Mouse (Mus musculus) kidney, postnatal 14 days (tissue): ENCODE measurements around the gene Lamc2.

Source experiments
- DNase-seq: peaks from one replicate; pipeline ENCODE4 v3.0.0; 2022; ENCODE audit warnings: mixed read lengths

Gene Lamc2

DNA sequence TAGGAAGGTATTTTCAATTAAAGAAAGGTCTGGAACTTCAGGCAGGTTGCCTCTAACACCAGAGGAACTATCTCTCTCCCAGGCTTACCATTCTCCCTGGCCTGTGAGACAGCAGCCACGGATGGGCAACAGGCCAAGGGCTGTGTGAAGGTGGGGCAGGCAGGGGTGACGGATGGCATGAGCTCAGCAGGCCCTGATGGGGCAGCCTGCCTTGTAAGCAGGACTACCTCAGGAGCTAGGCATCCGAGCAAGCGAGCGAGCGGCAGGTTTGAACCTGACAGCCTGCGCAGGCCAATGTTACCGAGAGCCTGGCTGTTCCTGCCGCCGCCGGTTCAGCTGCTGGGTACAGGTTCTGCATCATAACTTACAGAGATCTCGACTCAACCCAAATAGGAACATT is 11.4 kb downstream of the Lamc2 start:
- peak; percentile 83 for DNase-seq

DNA sequence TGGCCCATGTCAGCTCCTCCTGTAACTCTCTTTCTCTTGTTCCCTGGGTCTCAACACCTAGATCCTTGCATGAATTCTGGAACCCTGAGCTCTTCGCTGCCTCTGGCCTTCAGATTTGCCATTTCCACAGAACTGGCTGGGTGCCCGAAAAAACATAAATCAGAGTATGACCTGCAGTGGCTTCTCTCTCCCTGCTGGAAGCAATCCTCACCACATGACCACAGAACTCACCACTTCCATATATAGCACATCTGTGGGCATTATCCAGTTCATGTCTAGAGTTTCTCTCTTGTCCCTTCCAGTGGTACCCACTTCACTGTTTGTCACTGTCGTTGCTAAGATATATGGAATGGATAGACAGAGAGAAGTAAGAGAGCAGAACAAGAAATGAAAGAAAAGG is 13.0 kb downstream of the Lamc2 start:
- DNase-seq: peak; percentile 74

DNA sequence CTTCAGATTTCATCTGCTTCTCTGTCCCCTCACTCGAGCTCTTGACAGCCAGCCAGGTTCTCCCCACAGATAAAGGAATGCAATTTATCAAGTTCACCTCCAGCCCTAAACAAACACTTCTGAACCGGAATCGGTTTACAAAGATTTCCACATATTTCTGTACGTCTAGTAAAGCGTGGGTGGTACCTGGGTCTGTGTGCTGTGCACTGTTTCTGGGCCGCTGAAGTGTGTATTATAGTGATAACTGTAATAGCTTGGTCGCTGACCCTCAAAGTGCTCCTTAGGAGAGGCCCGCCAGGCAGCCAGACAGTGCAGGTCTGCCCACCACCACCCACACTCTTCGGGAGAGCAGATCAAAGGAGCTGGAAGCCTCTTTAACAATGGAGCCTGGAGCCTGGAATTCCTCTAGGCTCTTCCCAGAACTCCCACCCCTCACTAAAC is 13.9 kb downstream of the Lamc2 start:
- DNase-seq: no peak

- DNase-seq: no peak
These were observed 15.2 kb downstream of the Lamc2 start for GRCm38 (mm10) chr1:153171011-153171410.

- no peak for DNase-seq
These were observed 18.0 kb downstream of the Lamc2 start for GRCm38 (mm10) chr1:153168293-153168692.

- DNase-seq: no peak
These were observed 22.4 kb downstream of the Lamc2 start for GRCm38 (mm10) chr1:153163831-153164230.

GRCm38 (mm10) chr1:153159137-153159536 is 27.1 kb downstream of the Lamc2 start:
- DNase-seq: no peak

GRCm38 (mm10) chr1:153157021-153157623 is 29.1 kb downstream of the Lamc2 start:
- DNase-seq: no peak

DNA sequence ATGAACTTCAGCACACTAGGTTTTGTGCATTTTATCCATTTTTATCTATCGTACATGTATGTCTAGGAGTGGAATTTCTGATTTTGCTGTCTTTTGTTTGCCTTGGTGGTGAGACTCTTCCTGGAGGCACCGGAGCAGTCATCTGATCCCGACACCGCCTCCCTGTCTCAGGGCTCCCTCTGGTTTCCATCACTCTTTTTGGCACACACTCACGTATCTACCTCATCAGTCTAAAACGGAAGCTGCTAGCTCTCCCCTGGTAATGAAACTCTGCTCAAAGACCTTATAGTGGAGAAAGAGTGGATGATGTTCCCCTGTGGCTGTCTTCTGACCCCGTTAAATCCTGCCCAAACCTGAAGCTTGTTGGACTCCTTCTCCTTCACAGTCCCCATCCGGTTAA is 30.9 kb downstream of the Lamc2 start:
- no peak for DNase-seq

GRCm38 (mm10) chr1:153153619-153154137 is 32.6 kb downstream of the Lamc2 start:
- DNase-seq: peak; percentile 50

DNA sequence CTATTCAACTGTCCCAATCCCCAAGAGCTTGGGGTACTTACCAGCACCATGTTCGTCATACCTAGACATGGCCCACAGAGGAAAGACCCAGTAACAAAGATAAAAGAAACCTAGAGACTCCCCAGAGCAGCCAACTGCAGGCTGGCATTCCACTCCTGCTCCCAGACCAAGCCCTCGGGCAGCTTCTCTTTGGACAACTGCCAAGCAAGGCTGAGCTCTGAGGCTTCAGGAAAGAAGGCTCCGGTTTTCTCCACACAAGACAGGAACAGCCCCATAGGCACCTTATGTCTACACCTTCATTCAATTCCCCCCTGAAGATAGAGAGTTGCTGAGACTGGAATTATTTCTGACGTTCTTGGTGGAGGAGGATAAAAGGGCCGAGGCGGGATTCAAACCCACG is 33.7 kb downstream of the Lamc2 start:
- DNase-seq: peak; percentile 59

DNA sequence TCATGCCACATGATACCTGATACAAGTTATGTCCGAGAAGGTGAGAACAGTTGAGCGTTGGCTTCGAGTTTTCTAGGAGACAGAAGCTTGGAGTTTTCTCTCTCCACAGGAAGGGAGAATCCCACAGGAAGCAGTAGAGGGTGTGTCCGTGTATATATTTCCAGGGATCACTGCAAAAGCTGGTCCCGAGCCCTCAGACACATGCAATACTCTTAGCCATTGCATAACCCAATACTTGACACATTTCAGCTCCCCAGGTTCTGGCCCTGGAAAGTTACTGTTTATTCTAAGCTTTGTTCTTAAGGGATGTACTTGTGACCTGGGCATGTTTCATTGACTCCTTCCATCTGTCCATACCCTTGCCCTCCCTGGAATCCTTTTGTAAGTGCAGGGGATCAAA is 40.5 kb downstream of the Lamc2 start:
- no peak for DNase-seq

GRCm38 (mm10) chr1:153144021-153144420 is 42.2 kb downstream of the Lamc2 start:
- no peak for DNase-seq

- no peak for DNase-seq
These were observed 45.5 kb downstream of the Lamc2 start for GRCm38 (mm10) chr1:153140747-153141228.

- DNase-seq: no peak
These were observed 46.0 kb downstream of the Lamc2 start for GRCm38 (mm10) chr1:153140265-153140664.

GRCm38 (mm10) chr1:153139635-153140034 is 46.6 kb downstream of the Lamc2 start:
- DNase-seq: no peak

DNA sequence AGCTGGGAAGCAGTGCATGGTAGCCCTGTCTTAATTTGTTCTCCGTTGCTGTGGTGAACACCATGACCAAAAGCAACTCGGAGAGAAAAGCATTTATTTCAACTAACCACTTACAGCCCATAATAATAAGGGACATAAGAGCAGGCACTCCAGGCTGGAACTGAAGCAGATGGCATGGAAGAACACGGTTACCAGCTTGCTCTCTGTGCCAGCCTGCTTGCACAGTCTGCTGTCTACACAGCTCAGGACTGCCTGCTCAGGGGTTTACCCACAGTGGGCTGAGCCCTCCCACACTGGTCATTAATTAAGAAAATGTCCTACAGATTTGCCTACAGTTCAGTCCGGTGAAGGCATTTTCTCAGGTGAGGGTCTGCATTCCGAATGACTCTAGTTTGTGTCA is 47.8 kb downstream of the Lamc2 start:
- no peak for DNase-seq

- peak; percentile 48 for DNase-seq
These were observed 49.6 kb downstream of the Lamc2 start for GRCm38 (mm10) chr1:153136647-153137046.

DNA sequence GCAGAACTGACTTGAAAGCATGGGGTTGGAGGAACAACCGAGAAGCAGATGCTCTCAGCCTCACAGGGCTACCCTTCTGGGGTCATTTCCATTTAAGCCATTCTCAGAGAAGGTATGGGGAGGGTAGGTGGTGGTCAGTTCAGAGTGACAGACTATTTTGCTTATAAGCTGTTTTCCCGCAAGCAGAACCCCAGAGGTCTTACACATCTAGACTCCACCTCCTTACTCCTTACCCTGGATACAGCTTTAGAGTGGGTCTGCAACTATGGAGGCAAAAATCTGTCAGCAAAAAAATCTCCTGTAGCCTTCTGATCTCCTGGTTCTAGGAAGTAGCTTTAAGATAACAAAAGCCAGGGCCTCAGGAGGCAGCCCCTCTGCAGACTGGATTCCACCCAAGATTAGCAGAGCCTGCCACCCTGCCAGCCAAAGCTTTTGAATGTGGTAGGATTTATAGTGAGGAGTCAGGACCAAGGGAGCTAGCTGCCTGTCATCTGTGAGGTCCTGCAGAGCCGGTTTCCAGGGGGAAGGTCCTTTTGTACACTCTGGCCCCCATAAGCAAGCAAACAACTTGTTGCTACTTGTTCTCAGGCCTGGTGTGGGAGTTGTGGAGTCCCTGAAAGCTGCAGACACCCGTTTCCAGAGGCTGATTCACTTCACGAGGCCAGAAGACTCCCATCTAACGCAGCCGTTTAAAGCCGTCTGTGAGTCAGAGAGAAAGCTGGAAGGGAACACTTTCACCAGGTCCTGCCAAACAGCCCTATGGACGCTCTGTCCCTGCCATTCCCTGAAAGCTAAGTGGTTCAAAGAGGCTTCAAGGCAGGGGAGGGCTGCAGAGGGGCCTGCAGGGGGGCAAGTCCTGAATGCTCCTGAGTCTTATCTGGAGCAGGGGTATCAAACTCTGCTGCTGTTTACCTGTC is 52.1 kb downstream of the Lamc2 start:
- no peak for DNase-seq

DNA sequence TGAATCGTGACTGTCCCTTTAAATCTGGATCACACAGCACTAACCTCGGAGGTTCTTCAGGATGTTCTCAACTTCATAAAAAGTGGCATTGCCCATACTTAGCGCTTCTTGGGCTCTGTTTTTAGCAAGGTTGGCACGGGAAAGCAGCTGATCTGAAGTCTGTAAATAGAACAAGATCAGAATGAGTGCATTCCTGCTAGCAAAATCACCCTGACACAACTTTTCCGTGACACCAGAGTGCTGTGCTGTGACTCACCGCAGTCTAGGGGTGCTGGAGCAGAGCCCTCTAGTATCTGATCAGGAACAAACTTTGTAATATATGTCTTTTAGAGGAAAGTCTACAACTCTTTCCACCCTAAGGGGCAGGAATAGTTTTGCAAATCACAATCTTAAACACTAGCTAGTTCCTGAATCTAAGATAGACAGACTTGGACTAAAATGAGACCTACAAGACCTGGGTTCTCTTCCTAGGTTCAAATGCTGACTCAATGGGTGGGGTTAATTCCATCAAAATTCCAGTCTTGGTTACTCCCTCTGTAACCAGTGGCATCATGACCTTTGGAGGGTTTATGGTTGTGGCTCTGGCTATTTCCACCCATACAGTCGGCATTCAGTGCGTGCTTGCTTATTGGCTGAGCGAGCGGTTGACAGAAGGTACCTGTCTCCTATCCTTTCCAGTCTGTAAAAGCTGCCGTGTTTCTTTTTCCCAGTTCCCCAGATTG is 56.1 kb downstream of the Lamc2 start:
- DNase-seq: no peak

DNA sequence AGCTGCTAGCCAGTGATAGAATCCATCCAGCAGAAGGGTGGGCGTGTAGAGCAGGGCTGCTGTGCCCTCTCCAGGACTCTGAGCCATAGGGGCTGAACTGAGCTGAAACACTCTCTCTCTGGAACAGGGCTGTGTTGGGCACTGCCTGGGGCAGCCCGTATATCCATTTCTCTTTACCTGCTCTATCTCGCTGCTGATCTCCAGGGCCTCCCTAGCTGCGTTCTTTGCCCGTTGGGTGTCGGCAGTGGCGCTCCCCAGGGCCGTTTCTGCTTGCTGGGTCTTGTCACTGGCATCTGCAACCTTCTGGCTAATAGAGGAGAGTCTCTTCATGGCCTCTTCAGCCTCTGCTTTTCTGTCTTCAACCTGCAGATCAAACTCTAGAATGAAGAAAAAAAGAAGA is 57.5 kb downstream of the Lamc2 start:
- DNase-seq: no peak

GRCm38 (mm10) chr1:153127622-153128021 is 58.6 kb downstream of the Lamc2 start:
- no peak for DNase-seq
